In the genomic region with DNA sequence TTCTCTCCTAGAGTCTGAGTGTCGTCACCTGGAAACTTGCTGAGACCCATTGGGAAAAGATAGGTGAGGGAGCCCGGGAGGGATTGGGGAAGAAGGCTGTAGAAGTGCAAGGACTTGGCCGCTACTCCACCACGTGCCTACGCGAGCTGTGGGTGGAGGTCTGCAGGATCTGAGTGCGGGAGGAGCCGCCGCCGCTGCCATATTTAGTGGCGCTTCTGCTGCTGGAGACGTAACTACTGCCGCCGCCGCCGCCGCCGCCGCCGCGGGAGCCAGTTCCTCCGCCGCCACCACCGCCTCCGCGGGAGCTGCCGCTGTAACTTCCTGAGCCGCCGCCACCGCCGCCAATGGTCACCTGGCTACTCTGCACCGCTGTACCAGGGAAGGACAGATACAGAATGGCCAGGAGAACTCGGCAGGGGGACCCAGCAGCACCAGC, we compare ENCODE assay signal across 9 mouse cellular contexts. TPM values are rescaled to one million over a fixed set of nuclear protein-coding genes. Genes with fewer than 3 reads are reported as not detected.
DNase-seq lines count a peak whose midpoint lies in the region; ATAC-seq lines count a peak whose summit lies in the region.
"Had no signal": no experiment of that assay in that cellular context is flagged by ENCODE, and none has a peak within 500 bp of the region (broad histone marks: within the 10 kb centered on the region; RNA-seq: fewer than 3 reads in every experiment).

No protein-coding gene starts in this region.

- DNase-seq in frontal cortex, postnatal 14 days (ENCODE audit: low spot score in 2 of 2): no peak
- peak; percentile 16 for DNase-seq in c-Kit-positive CD71-negative TER-119-negative erythroid progenitor cells, embryonic 14.5 days (ENCODE audit: low read depth)
- DNase-seq in kidney, adult 9 months: peak; percentile 30
- no peak for DNase-seq in liver, embryonic 13.5 days
- peak; percentile 13 for DNase-seq in thymus, postnatal 25 days

- peak overlapping the region; percentile 55 for H3K4me3 ChIP-seq in heart, embryonic 12.5 days
- peak overlapping the region; percentile 36 for H3K4me3 ChIP-seq in liver, embryonic 13.5 days (replicated peaks)

- ATAC-seq in frontal cortex, adult (ENCODE audit: low TSS enrichment): peak; percentile 84
- ATAC-seq in heart, embryonic 12.5 days (ENCODE audit: insufficient number of reproducible peaks, low FRiP score): no peak
- ATAC-seq in liver, embryonic 13.5 days (ENCODE audit: low read depth): no peak
- 0 out of 2 replicates have a peak, but pooled peaks have one; percentile 11 for ATAC-seq in monocyte, adult 5-6 weeks (replicated peaks; ENCODE audit: insufficient number of reproducible peaks, low FRiP score, low TSS enrichment, poor library complexity, severe bottlenecking)

- H3K9ac ChIP-seq in heart, embryonic 12.5 days: peak overlapping the region; percentile 62
- H3K9ac ChIP-seq in liver, embryonic 13.5 days: no peak overlapping the region; the same call in 1 of the 2 replicates

- H3K27ac ChIP-seq in heart, embryonic 12.5 days (ENCODE audit: poor library complexity, severe bottlenecking): no peak overlapping the region
- no peak overlapping the region for H3K27ac ChIP-seq in liver, embryonic 13.5 days

- peaks cover 62% of the 10 kb centered on the region for H3K27me3 ChIP-seq in heart, embryonic 12.5 days (replicated peaks)
- peaks cover 73% of the 10 kb centered on the region for H3K27me3 ChIP-seq in liver, embryonic 13.5 days

- H3K36me3 ChIP-seq in heart, embryonic 12.5 days: no peaks in the 10 kb centered on the region
- no peaks in the 10 kb centered on the region for H3K36me3 ChIP-seq in liver, embryonic 13.5 days

- H3K4me1 ChIP-seq in heart, embryonic 12.5 days (replicated peaks): peaks cover 11% of the 10 kb centered on the region
- H3K4me1 ChIP-seq in liver, embryonic 13.5 days (replicated peaks): no peaks in the 10 kb centered on the region

- no peaks in the 10 kb centered on the region for H3K9me3 ChIP-seq in heart, embryonic 12.5 days (replicated peaks)
- H3K9me3 ChIP-seq in liver, embryonic 13.5 days (replicated peaks): no peaks in the 10 kb centered on the region

- H3K4me2 ChIP-seq in heart, embryonic 12.5 days: peak overlapping the region; percentile 94
- H3K4me2 ChIP-seq in liver, embryonic 13.5 days: peak overlapping the region; percentile 58

- under 1% methylated on average over 32 of the region's 33 CpGs for WGBS in heart, embryonic 12.5 days
- under 1% methylated on average over 33 of the region's 33 CpGs for WGBS in liver, embryonic 13.5 days (ENCODE audit: insufficient replicate concordance)

RNA-seq across cellular contexts. Expression of a gene that starts 9.2 kb away (rescaled TPM):
- 0.63 and 0.76 TPM in 2 replicates for polyA plus RNA-seq in heart, embryonic 12.5 days (2016; fragmentation: Nextera tagmentation; extraction: Ambion mirVana)
- polyA plus RNA-seq in liver, embryonic 13.5 days (2015; fragmentation: Nextera tagmentation; extraction: Ambion mirVana): not detected in 2 replicates
- not detected in 3 replicates for total RNA-seq in monocyte, adult 5-6 weeks (2017)

RNA-seq across cellular contexts. Expression of a gene that starts 9.8 kb away (rescaled TPM):
- not detected in 2 replicates for polyA plus RNA-seq in heart, embryonic 12.5 days (2016; fragmentation: Nextera tagmentation; extraction: Ambion mirVana)
- polyA plus RNA-seq in liver, embryonic 13.5 days (2015; fragmentation: Nextera tagmentation; extraction: Ambion mirVana): not detected in 2 replicates
- not detected in 3 replicates for total RNA-seq in monocyte, adult 5-6 weeks (2017)

RNA-seq across cellular contexts. Expression of a gene that starts 33.0 kb away (rescaled TPM):
- not detected in 2 replicates for polyA plus RNA-seq in heart, embryonic 12.5 days (2016; fragmentation: Nextera tagmentation; extraction: Ambion mirVana)
- not detected in 2 replicates for polyA plus RNA-seq in liver, embryonic 13.5 days (2015; fragmentation: Nextera tagmentation; extraction: Ambion mirVana)
- total RNA-seq in monocyte, adult 5-6 weeks (2017): not detected in 3 replicates
- total RNA-seq: left cerebral cortex, adult 8-10 months had no signal

RNA-seq across cellular contexts. Expression of a gene that starts 41.8 kb away (rescaled TPM):
- polyA plus RNA-seq in heart, embryonic 12.5 days (2016; fragmentation: Nextera tagmentation; extraction: Ambion mirVana): not detected in 2 replicates
- not detected in 2 replicates for polyA plus RNA-seq in liver, embryonic 13.5 days (2015; fragmentation: Nextera tagmentation; extraction: Ambion mirVana)
- not detected in 3 replicates for total RNA-seq in monocyte, adult 5-6 weeks (2017)

RNA-seq across cellular contexts. Expression of a gene that starts 57.6 kb away (rescaled TPM):
- not detected in 2 replicates for polyA plus RNA-seq in heart, embryonic 12.5 days (2016; fragmentation: Nextera tagmentation; extraction: Ambion mirVana)
- not detected in 2 replicates for polyA plus RNA-seq in liver, embryonic 13.5 days (2015; fragmentation: Nextera tagmentation; extraction: Ambion mirVana)
- total RNA-seq in monocyte, adult 5-6 weeks (2017): not detected in 3 replicates

Comparison
In these comparisons a context has a peak if more than half of its experiments do, and no peak if none do; other contexts are left out.
1. ATAC-seq: peak in frontal cortex, adult (single experiment) and monocyte, adult 5-6 weeks (single experiment); none in heart, embryonic 12.5 days (single experiment) and liver, embryonic 13.5 days (single experiment).
2. DNase-seq: peak in c-Kit-positive CD71-negative TER-119-negative erythroid progenitor cells, embryonic 14.5 days (single experiment), kidney, adult 9 months (single experiment) and thymus, postnatal 25 days (single experiment); none in frontal cortex, postnatal 14 days (0 of 2) and liver, embryonic 13.5 days (single experiment).